Mouse (Mus musculus) duodenum, adult 2 months (tissue): ENCODE data around the gene Mid1ip1. TPM values are rescaled to one million over a fixed set of nuclear protein-coding genes. Genes with fewer than 3 reads are reported as not detected.

Source experiments
- polyA plus RNA-seq: library from polyadenylated mRNA; depleted of rRNA; stranded (reverse); fragments of >200 nt; gene quantifications from 2 replicates; pipeline ENCODE4 v1.2.3, GENCODE M21; 2012; ENCODE audit warnings: low replicate concordance; rRNA removed

Mid1ip1 gene
- 35.3 and 54.5 TPM in 2 replicates for polyA plus RNA-seq

DNA sequence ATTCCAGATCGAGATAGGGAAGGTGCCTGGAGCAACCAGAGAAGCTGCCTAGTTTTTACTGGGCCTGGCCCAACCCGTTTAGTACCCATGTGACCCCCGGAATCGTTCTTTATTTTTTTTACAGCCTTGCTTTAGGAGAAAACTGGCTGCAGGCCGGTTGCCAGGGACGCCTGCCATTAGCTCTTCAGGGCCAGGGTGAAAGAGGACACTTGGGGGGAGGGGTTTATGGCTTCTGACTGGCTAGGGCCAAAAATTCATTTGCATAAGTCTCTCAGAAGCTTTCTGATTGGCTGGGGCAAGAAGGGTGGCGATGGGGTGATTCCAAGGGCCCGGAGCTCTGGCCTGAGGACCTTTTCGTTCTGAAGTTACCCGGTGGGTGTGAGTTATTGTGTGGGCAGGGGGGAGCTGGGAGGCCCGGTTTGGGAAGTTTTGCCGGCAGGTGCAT lies at the start of gene Mid1ip1:
Gene Mid1ip1, plus strand, starts transcription at position 318 of the 445 bp plus-strand sequence.

Other genes starting within 250 kb of the Mid1ip1 start
- 55.8 and 68.6 TPM in 2 replicates for gene Tspan7, start 229.9 kb upstream of the Mid1ip1 start, polyA plus RNA-seq